Mouse (Mus musculus): ENCODE data around the gene AU021092. TPM values are rescaled to one million over a fixed set of nuclear protein-coding genes. Genes with fewer than 3 reads are reported as not detected.

AU021092 gene
- polyA plus RNA-seq, 1 experiment from 2014 or later = 13.1 TPM

GRCm38 (mm10) chr16:5186234-5186633, 35.9 kb downstream of the AU021092 start:
- ATAC-seq (ENCODE audit: low FRiP score, low TSS enrichment) = no peak
- Histone ChIP-seq H3K27ac (replicated peaks) (no peak overlapping the region), H3K9me3 (ENCODE audit: control insufficient read depth, low read length) (no peaks in the 10 kb centered on the region), H3K4me2 (replicated peaks; ENCODE audit: low read depth) (no peak overlapping the region), H3K4me1 (replicated peaks; ENCODE audit: control insufficient read depth, insufficient read depth) (no peaks in the 10 kb centered on the region), H3K36me3 (ENCODE audit: control insufficient read depth, insufficient read depth, low read length) (no peaks in the 10 kb centered on the region), H3K4me3 (ENCODE audit: low read depth, low read length) (no peak overlapping the region), H3K27me3 (ENCODE audit: control insufficient read depth, insufficient read depth, low read length) (no peaks in the 10 kb centered on the region), H3K9ac (ENCODE audit: low read length) (no peak overlapping the region)
- WGBS = 69% methylated on average over 7 of the region's 7 CpGs
- TF ChIP-seq CTCF (IDR thresholded peaks at IDR 0.05; ENCODE audit: low read depth) (no peak), EP300 (optimal IDR thresholded peaks at IDR 0.05) (no peak)
- no peak for DNase-seq (ENCODE audit: low spot score)

- WGBS = 52% methylated on average over 7 of the region's 7 CpGs
- Histone ChIP-seq H3K9ac (ENCODE audit: low read length) (no peak overlapping the region), H3K27ac (replicated peaks) (no peak overlapping the region), H3K36me3 (ENCODE audit: control insufficient read depth, insufficient read depth, low read length) (no peaks in the 10 kb centered on the region), H3K4me1 (replicated peaks; ENCODE audit: control insufficient read depth, insufficient read depth) (no peaks in the 10 kb centered on the region), H3K4me2 (replicated peaks; ENCODE audit: low read depth) (no peak overlapping the region), H3K9me3 (ENCODE audit: control insufficient read depth, low read length) (no peaks in the 10 kb centered on the region), H3K27me3 (ENCODE audit: control insufficient read depth, insufficient read depth, low read length) (no peaks in the 10 kb centered on the region), H3K4me3 (ENCODE audit: low read depth, low read length) (no peak overlapping the region)
- DNase-seq (ENCODE audit: low spot score) = no peak
- TF ChIP-seq CTCF (IDR thresholded peaks at IDR 0.05; ENCODE audit: low read depth) (no peak), EP300 (optimal IDR thresholded peaks at IDR 0.05) (no peak)
- no peak for ATAC-seq (ENCODE audit: low FRiP score, low TSS enrichment)
These were observed 36.4 kb downstream of the AU021092 start for GRCm38 (mm10) chr16:5185691-5186090.

GRCm38 (mm10) chr16:5184956-5185355, 37.1 kb downstream of the AU021092 start:
- Histone ChIP-seq H3K9ac (ENCODE audit: low read length) (no peak overlapping the region), H3K4me1 (replicated peaks; ENCODE audit: control insufficient read depth, insufficient read depth) (no peaks in the 10 kb centered on the region), H3K27me3 (ENCODE audit: control insufficient read depth, insufficient read depth, low read length) (no peaks in the 10 kb centered on the region), H3K9me3 (ENCODE audit: control insufficient read depth, low read length) (no peaks in the 10 kb centered on the region), H3K27ac (replicated peaks) (no peak overlapping the region), H3K4me2 (replicated peaks; ENCODE audit: low read depth) (no peak overlapping the region), H3K4me3 (ENCODE audit: low read depth, low read length) (no peak overlapping the region), H3K36me3 (ENCODE audit: control insufficient read depth, insufficient read depth, low read length) (no peaks in the 10 kb centered on the region)
- no peak for TF ChIP-seq EP300 (optimal IDR thresholded peaks at IDR 0.05)
- TF ChIP-seq CTCF (IDR thresholded peaks at IDR 0.05; ENCODE audit: low read depth) = no peak
- DNase-seq (ENCODE audit: low spot score) (no peak), ATAC-seq (ENCODE audit: low FRiP score, low TSS enrichment) (no peak)
- WGBS = 74% methylated on average over 5 of the region's 5 CpGs

GRCm38 (mm10) chr16:5184101-5184500, 38.0 kb downstream of the AU021092 start:
- ATAC-seq (ENCODE audit: low FRiP score, low TSS enrichment) (no peak), DNase-seq (ENCODE audit: low spot score) (no peak)
- TF ChIP-seq EP300 (optimal IDR thresholded peaks at IDR 0.05) (no peak), CTCF (IDR thresholded peaks at IDR 0.05; ENCODE audit: low read depth) (no peak)

GRCm38 (mm10) chr16:5183310-5183975, 38.7 kb downstream of the AU021092 start:
- Histone ChIP-seq H3K36me3 (ENCODE audit: control insufficient read depth, insufficient read depth, low read length) (no peaks in the 10 kb centered on the region), H3K9me3 (ENCODE audit: control insufficient read depth, low read length) (no peaks in the 10 kb centered on the region), H3K4me2 (replicated peaks; ENCODE audit: low read depth) (no peak overlapping the region), H3K27me3 (ENCODE audit: control insufficient read depth, insufficient read depth, low read length) (no peaks in the 10 kb centered on the region), H3K27ac (replicated peaks) (no peak overlapping the region), H3K9ac (ENCODE audit: low read length) (no peak overlapping the region), H3K4me1 (replicated peaks; ENCODE audit: control insufficient read depth, insufficient read depth) (no peaks in the 10 kb centered on the region), H3K4me3 (ENCODE audit: low read depth, low read length) (no peak overlapping the region)
- DNase-seq (ENCODE audit: low spot score) (no peak), ATAC-seq (ENCODE audit: low FRiP score, low TSS enrichment) (no peak)
- 83% methylated on average over 18 of the region's 18 CpGs for WGBS
- TF ChIP-seq CTCF (IDR thresholded peaks at IDR 0.05; ENCODE audit: low read depth) (no peak), EP300 (optimal IDR thresholded peaks at IDR 0.05) (no peak)

More at GRCm38 (mm10) chr16:5184101-5184500, 38.0 kb downstream of the AU021092 start:
- H3K27ac ChIP-seq (replicated peaks) = no peak overlapping the region
- WGBS = 43% methylated on average over 8 of the region's 8 CpGs
- no peaks in the 10 kb centered on the region for H3K27me3 ChIP-seq (ENCODE audit: control insufficient read depth, insufficient read depth, low read length)
- no peak overlapping the region for H3K4me3 ChIP-seq (ENCODE audit: low read depth, low read length)
- no peaks in the 10 kb centered on the region for H3K4me1 ChIP-seq (replicated peaks; ENCODE audit: control insufficient read depth, insufficient read depth)
- H3K9ac ChIP-seq (ENCODE audit: low read length) = no peak overlapping the region
- no peak overlapping the region for H3K4me2 ChIP-seq (replicated peaks; ENCODE audit: low read depth)
- H3K36me3 ChIP-seq (ENCODE audit: control insufficient read depth, insufficient read depth, low read length) = no peaks in the 10 kb centered on the region
- H3K9me3 ChIP-seq (ENCODE audit: control insufficient read depth, low read length) = no peaks in the 10 kb centered on the region

GRCm38 (mm10) chr16:5172636-5173035, 49.5 kb downstream of the AU021092 start:
- Histone ChIP-seq H3K27me3 (ENCODE audit: control insufficient read depth, insufficient read depth, low read length) (no peaks in the 10 kb centered on the region), H3K9ac (ENCODE audit: low read length) (no peak overlapping the region), H3K9me3 (ENCODE audit: control insufficient read depth, low read length) (no peaks in the 10 kb centered on the region), H3K4me2 (replicated peaks; ENCODE audit: low read depth) (no peak overlapping the region), H3K4me3 (ENCODE audit: low read depth, low read length) (no peak overlapping the region), H3K27ac (replicated peaks) (no peak overlapping the region), H3K4me1 (replicated peaks; ENCODE audit: control insufficient read depth, insufficient read depth) (no peaks in the 10 kb centered on the region), H3K36me3 (ENCODE audit: control insufficient read depth, insufficient read depth, low read length) (no peaks in the 10 kb centered on the region)
- no peak for TF ChIP-seq CTCF (IDR thresholded peaks at IDR 0.05; ENCODE audit: low read depth)
- no peak for TF ChIP-seq EP300 (optimal IDR thresholded peaks at IDR 0.05)
- no peak for DNase-seq (ENCODE audit: low spot score)
- WGBS = 81% methylated on average over 6 of the region's 6 CpGs
- ATAC-seq (ENCODE audit: low FRiP score, low TSS enrichment) = no peak

Data from stomach, postnatal 0 days (tissue).